Mouse (Mus musculus) erythroblast, embryonic 14.5 days (primary cell): ENCODE data around the gene Aldh1a2.

Experiments
- GATA1 ChIP-seq: IDR thresholded peaks from 2 replicates; pipeline ENCODE4 v1.6.1; 2012; ENCODE audit warnings: low read length, inconsistent platforms, mixed read lengths
- TAL1 ChIP-seq: IDR thresholded peaks from 3 replicates; pipeline ENCODE4 v1.6.1; 2012; ENCODE audit warnings: low read length, inconsistent platforms, mixed read lengths

- TF ChIP-seq GATA1 (no peak), TAL1 (no peak)
These were observed 69.6 kb downstream of the Aldh1a2 start for GRCm38 (mm10) chr9:71285231-71285630.
